Mouse (Mus musculus) hindbrain, embryonic 16.5 days (tissue): ENCODE results near the gene Gm42372. TPM values are rescaled to one million over a fixed set of nuclear protein-coding genes. Genes with fewer than 3 reads are reported as not detected.

Experiments
- ATAC-seq: fragments of 200-750 bp; cut with Nextera tagmentation; 2 replicates; pipeline ENCODE4 v1.8.0; 2017; ENCODE audit warnings: moderate TSS enrichment, moderate library complexity
- H3K27ac ChIP-seq: fragments of 300-500 bp; sonication (generic); 2 replicates; pipeline ENCODE4 v1.5.1; 2014; ENCODE audit warnings: low read depth, mild to moderate bottlenecking, control low read depth, low read length, moderate library complexity
- H3K27me3 ChIP-seq: fragments of 300-500 bp; sonication (generic); replicated peaks from 2 replicates; pipeline ENCODE4 v1.6.1; 2014; ENCODE audit warnings: low read length; ENCODE audit not compliant: control insufficient read depth, insufficient read depth
- H3K36me3 ChIP-seq: fragments of 300-500 bp; sonication (generic); 2 replicates; pipeline ENCODE4 v1.6.1; 2014; ENCODE audit warnings: mild to moderate bottlenecking, low read length, moderate library complexity, mixed read lengths; ENCODE audit not compliant: control insufficient read depth, insufficient read depth
- H3K4me1 ChIP-seq: fragments of 300-500 bp; sonication (generic); 2 replicates; pipeline ENCODE4 v1.6.1; 2014; ENCODE audit warnings: low read depth, low read length; ENCODE audit not compliant: control insufficient read depth, insufficient read depth
- H3K4me2 ChIP-seq: fragments of 300-500 bp; sonication (generic); 2 replicates; pipeline ENCODE4 v1.6.1; 2014; ENCODE audit warnings: mild to moderate bottlenecking, low read length, control low read depth, moderate library complexity
- H3K4me3 ChIP-seq: fragments of 300-500 bp; sonication (generic); 2 replicates; pipeline ENCODE4 v1.5.1; 2014; ENCODE audit warnings: mild to moderate bottlenecking, low read length, control low read depth, moderate library complexity
- H3K9ac ChIP-seq: fragments of 300-500 bp; sonication (generic); 2 replicates; pipeline ENCODE4 v1.6.1; 2014; ENCODE audit warnings: low read depth, mild to moderate bottlenecking, control low read depth, low read length, moderate library complexity
- H3K9me3 ChIP-seq: fragments of 300-500 bp; sonication (generic); 2 replicates; pipeline ENCODE4 v1.6.1; 2014; ENCODE audit warnings: mild to moderate bottlenecking, low read length, moderate library complexity; ENCODE audit not compliant: control insufficient read depth
- WGBS: fragments of 180-500 bp; shearing (Covaris S2); extraction: QIAGEN DNeasy Blood & Tissue Kit; methylation state at CpG from one replicate; pipeline ENCODE4 v1.1.7; 2014; 5-methylcytosine and 5-hydroxymethylcytosine counted together
- polyA plus RNA-seq: library from polyadenylated mRNA; unstranded; fragments of >200 nt; fragmentation: Nextera tagmentation; extraction: Ambion mirVana; gene quantifications from 2 replicates; pipeline ENCODE4 v1.2.1, GENCODE M21; 2015

The Gm42372 gene
- polyA plus RNA-seq, 1 experiment from 2014 or later = 7.4 TPM

GRCm38 (mm10) chr7:16956410-16957265 lies 26.2 kb upstream of the Gm42372 start:
- H3K27ac ChIP-seq = peak overlapping the region; percentile 83
- H3K36me3 ChIP-seq = no peaks in the 10 kb centered on the region
- H3K9ac ChIP-seq = no peak overlapping the region
- H3K9me3 ChIP-seq = no peaks in the 10 kb centered on the region
- 25% methylated on average over 15 of the region's 15 CpGs for WGBS
- H3K4me2 ChIP-seq = peak overlapping the region; percentile 31
- H3K27me3 ChIP-seq = no peaks in the 10 kb centered on the region
- H3K4me3 ChIP-seq = no peak overlapping the region
- ATAC-seq = peak; percentile 66
- H3K4me1 ChIP-seq = peaks cover 24% of the 10 kb centered on the region

GRCm38 (mm10) chr7:16959539-16960187 lies 23.2 kb upstream of the Gm42372 start, which contains the start of gene Pnmal1:
Pnmal1 (plus strand) TSS chr7:16959679.
- Histone ChIP-seq H3K4me2 (peak within 1 kb of the TSS; percentile 55), H3K27me3 (no peaks in the 10 kb centered on the region), H3K9ac (peak within 1 kb of the TSS; percentile 58), H3K27ac (peak within 1 kb of the TSS; percentile 84), H3K9me3 (no peaks in the 10 kb centered on the region), H3K36me3 (no peaks in the 10 kb centered on the region), H3K4me3 (peak within 1 kb of the TSS; percentile 42), H3K4me1 (peaks cover 24% of the 10 kb centered on the region)
- whole genome bisulfite sequencing = 6% methylated on average over 17 of the region's 17 CpGs
- ATAC-seq = peak; percentile 93

- no peak for ATAC-seq
These were observed 21.2 kb upstream of the Gm42372 start for GRCm38 (mm10) chr7:16961678-16962077.

GRCm38 (mm10) chr7:16968414-16968813 lies 14.5 kb upstream of the Gm42372 start:
- H3K4me3 ChIP-seq = no peak overlapping the region
- H3K4me1 ChIP-seq = no peaks in the 10 kb centered on the region
- no peak for ATAC-seq
- no peaks in the 10 kb centered on the region for H3K36me3 ChIP-seq
- 87% methylated on average over 6 of the region's 6 CpGs for WGBS
- H3K4me2 ChIP-seq = no peak overlapping the region
- no peaks in the 10 kb centered on the region for H3K27me3 ChIP-seq
- no peak overlapping the region for H3K27ac ChIP-seq
- H3K9ac ChIP-seq = no peak overlapping the region
- no peaks in the 10 kb centered on the region for H3K9me3 ChIP-seq

More at GRCm38 (mm10) chr7:16961678-16962077, 21.2 kb upstream of the Gm42372 start:
- H3K9me3 ChIP-seq = no peaks in the 10 kb centered on the region
- no peaks in the 10 kb centered on the region for H3K27me3 ChIP-seq
- H3K4me2 ChIP-seq = peak overlapping the region; percentile 37
- no peak overlapping the region for H3K4me3 ChIP-seq
- WGBS = 86% methylated on average over 5 of the region's 5 CpGs
- H3K9ac ChIP-seq = no peak overlapping the region
- peaks cover 20% of the 10 kb centered on the region for H3K4me1 ChIP-seq
- H3K36me3 ChIP-seq = no peaks in the 10 kb centered on the region
- no peak overlapping the region for H3K27ac ChIP-seq

GRCm38 (mm10) chr7:16971160-16971559 lies 11.7 kb upstream of the Gm42372 start:
- no peaks in the 10 kb centered on the region for H3K9me3 ChIP-seq
- WGBS = 85% methylated on average over 3 of the region's 3 CpGs
- H3K9ac ChIP-seq = no peak overlapping the region
- H3K4me1 ChIP-seq = no peaks in the 10 kb centered on the region
- no peaks in the 10 kb centered on the region for H3K27me3 ChIP-seq
- no peak for ATAC-seq
- no peak overlapping the region for H3K4me3 ChIP-seq
- H3K27ac ChIP-seq = no peak overlapping the region
- no peaks in the 10 kb centered on the region for H3K36me3 ChIP-seq
- H3K4me2 ChIP-seq = no peak overlapping the region

GRCm38 (mm10) chr7:16974018-16974417 lies 8.9 kb upstream of the Gm42372 start:
- Histone ChIP-seq H3K27me3 (no peaks in the 10 kb centered on the region), H3K4me3 (no peak overlapping the region), H3K9me3 (no peaks in the 10 kb centered on the region), H3K9ac (no peak overlapping the region), H3K4me2 (no peak overlapping the region), H3K36me3 (no peaks in the 10 kb centered on the region), H3K27ac (no peak overlapping the region), H3K4me1 (no peaks in the 10 kb centered on the region)
- WGBS = 40% methylated on average over 6 of the region's 6 CpGs
- ATAC-seq = 0 out of 2 replicates have a peak, but pooled peaks have one; percentile 34

GRCm38 (mm10) chr7:16976298-16976697 lies 6.6 kb upstream of the Gm42372 start:
- peaks cover 3% of the 10 kb centered on the region; the same call in 1 of the 2 replicates for H3K4me1 ChIP-seq
- no peaks in the 10 kb centered on the region for H3K9me3 ChIP-seq
- 51% methylated on average over 8 of the region's 8 CpGs for WGBS
- no peak for ATAC-seq
- H3K27me3 ChIP-seq = no peaks in the 10 kb centered on the region
- no peak overlapping the region for H3K4me2 ChIP-seq
- H3K27ac ChIP-seq = no peak overlapping the region
- H3K36me3 ChIP-seq = no peaks in the 10 kb centered on the region
- no peak overlapping the region for H3K9ac ChIP-seq
- H3K4me3 ChIP-seq = no peak overlapping the region

- Histone ChIP-seq H3K36me3 (no peaks in the 10 kb centered on the region), H3K4me1 (peaks cover 10% of the 10 kb centered on the region), H3K9ac (no peak overlapping the region), H3K27ac (no peak overlapping the region), H3K4me3 (no peak overlapping the region), H3K4me2 (no peak overlapping the region), H3K27me3 (no peaks in the 10 kb centered on the region), H3K9me3 (no peaks in the 10 kb centered on the region)
- ATAC-seq = no peak
- WGBS = 78% methylated on average over 6 of the region's 6 CpGs
These were observed 4.7 kb upstream of the Gm42372 start for GRCm38 (mm10) chr7:16978173-16978572.

GRCm38 (mm10) chr7:16978593-16978992 lies 4.3 kb upstream of the Gm42372 start:
- H3K4me2 ChIP-seq = no peak overlapping the region
- no peaks in the 10 kb centered on the region for H3K36me3 ChIP-seq
- no peak for ATAC-seq
- no peak overlapping the region for H3K9ac ChIP-seq
- H3K27me3 ChIP-seq = no peaks in the 10 kb centered on the region
- peaks cover 14% of the 10 kb centered on the region for H3K4me1 ChIP-seq
- H3K4me3 ChIP-seq = no peak overlapping the region
- WGBS = 97% methylated on average over 3 of the region's 3 CpGs
- H3K27ac ChIP-seq = no peak overlapping the region
- H3K9me3 ChIP-seq = no peaks in the 10 kb centered on the region
